Mouse (Mus musculus): ENCODE measurements at regions not wholly inside any gene's neighbourhood (a gene's known extent, or its start where the extent isn't known, plus 50 kb on each side); places are given as distances from the start of the nearest gene placed in this dataset.

GRCm38 (mm10) chr3:150109561-150109960 lies 1119.2 kb upstream of the Adgrl2 start:
- H3K4me1 ChIP-seq (replicated peaks) = no peaks in the 10 kb centered on the region
- no peaks in the 10 kb centered on the region for H3K9me3 ChIP-seq
- no peak overlapping the region for H3K4me3 ChIP-seq
- WGBS = 65% methylated on average over 5 of the region's 5 CpGs
- H3K36me3 ChIP-seq = no peaks in the 10 kb centered on the region
- H3K27me3 ChIP-seq = no peaks in the 10 kb centered on the region
- H3K27ac ChIP-seq (replicated peaks) = no peak overlapping the region
- no peak overlapping the region for H3K9ac ChIP-seq
- ATAC-seq (ENCODE audit: low read depth) = no peak
- no peak overlapping the region for H3K4me2 ChIP-seq

GRCm38 (mm10) chr3:150112231-150112630 lies 1121.9 kb upstream of the Adgrl2 start:
- Histone ChIP-seq H3K27me3 (no peaks in the 10 kb centered on the region), H3K4me1 (replicated peaks) (no peaks in the 10 kb centered on the region), H3K9me3 (no peaks in the 10 kb centered on the region), H3K9ac (no peak overlapping the region), H3K4me3 (no peak overlapping the region), H3K4me2 (no peak overlapping the region), H3K27ac (replicated peaks) (no peak overlapping the region), H3K36me3 (no peaks in the 10 kb centered on the region)
- no peak for ATAC-seq (ENCODE audit: low read depth)
- 90% methylated on average over 6 of the region's 6 CpGs for WGBS

- ATAC-seq (ENCODE audit: low read depth) = no peak
- 75% methylated on average over 3 of the region's 3 CpGs for WGBS
- Histone ChIP-seq H3K27ac (replicated peaks) (no peak overlapping the region), H3K9ac (no peak overlapping the region), H3K27me3 (no peaks in the 10 kb centered on the region), H3K4me3 (no peak overlapping the region), H3K4me1 (replicated peaks) (no peaks in the 10 kb centered on the region), H3K9me3 (no peaks in the 10 kb centered on the region), H3K36me3 (no peaks in the 10 kb centered on the region), H3K4me2 (no peak overlapping the region)
Observed at GRCm38 (mm10) chr3:150119866-150120265, 1129.5 kb upstream of the Adgrl2 start.

GRCm38 (mm10) chr3:150146635-150147034 lies 1156.3 kb upstream of the Adgrl2 start:
- Histone ChIP-seq H3K4me2 (no peak overlapping the region), H3K9me3 (no peaks in the 10 kb centered on the region), H3K4me1 (replicated peaks) (no peaks in the 10 kb centered on the region), H3K9ac (no peak overlapping the region), H3K4me3 (no peak overlapping the region), H3K27me3 (no peaks in the 10 kb centered on the region), H3K27ac (replicated peaks) (no peak overlapping the region), H3K36me3 (no peaks in the 10 kb centered on the region)
- 92% methylated on average over 1 of the region's 1 CpGs for WGBS
- no peak for ATAC-seq (ENCODE audit: low read depth)

- H3K9ac ChIP-seq = no peak overlapping the region
- WGBS = 79% methylated on average over 7 of the region's 7 CpGs
- no peaks in the 10 kb centered on the region for H3K9me3 ChIP-seq
- no peak overlapping the region for H3K4me3 ChIP-seq
- H3K4me2 ChIP-seq = no peak overlapping the region
- peaks cover 10% of the 10 kb centered on the region for H3K4me1 ChIP-seq (replicated peaks)
- no peak overlapping the region for H3K27ac ChIP-seq (replicated peaks)
- H3K36me3 ChIP-seq = no peaks in the 10 kb centered on the region
- ATAC-seq (ENCODE audit: low read depth) = no peak
- no peaks in the 10 kb centered on the region for H3K27me3 ChIP-seq
Observed at GRCm38 (mm10) chr3:150151152-150151822, 1160.9 kb upstream of the Adgrl2 start.

- no peaks in the 10 kb centered on the region for H3K27me3 ChIP-seq
- no peaks in the 10 kb centered on the region for H3K36me3 ChIP-seq
- WGBS = 88% methylated on average over 8 of the region's 8 CpGs
- no peak for ATAC-seq (ENCODE audit: low read depth)
- no peak overlapping the region for H3K27ac ChIP-seq (replicated peaks)
- H3K9ac ChIP-seq = no peak overlapping the region
- H3K4me3 ChIP-seq = no peak overlapping the region
- no peak overlapping the region for H3K4me2 ChIP-seq
- peaks cover 10% of the 10 kb centered on the region for H3K4me1 ChIP-seq (replicated peaks)
- H3K9me3 ChIP-seq = no peaks in the 10 kb centered on the region
Observed at GRCm38 (mm10) chr3:150151823-150152158, 1161.4 kb upstream of the Adgrl2 start.

GRCm38 (mm10) chr3:150152893-150153292 lies 1162.5 kb upstream of the Adgrl2 start:
- peak; percentile 32; the same call in 1 of the 2 replicates for ATAC-seq (ENCODE audit: low read depth)
- H3K9me3 ChIP-seq = no peaks in the 10 kb centered on the region
- WGBS = 43% methylated on average over 3 of the region's 3 CpGs

GRCm38 (mm10) chr3:150185807-150186206 lies 1195.5 kb upstream of the Adgrl2 start:
- 86% methylated on average over 2 of the region's 2 CpGs for WGBS
- no peaks in the 10 kb centered on the region for H3K9me3 ChIP-seq
- no peaks in the 10 kb centered on the region for H3K36me3 ChIP-seq
- no peak overlapping the region for H3K9ac ChIP-seq
- no peak overlapping the region for H3K4me3 ChIP-seq
- H3K27ac ChIP-seq (replicated peaks) = no peak overlapping the region
- no peak for ATAC-seq (ENCODE audit: low read depth)
- no peaks in the 10 kb centered on the region for H3K27me3 ChIP-seq
- no peaks in the 10 kb centered on the region for H3K4me1 ChIP-seq (replicated peaks)
- no peak overlapping the region for H3K4me2 ChIP-seq

More at GRCm38 (mm10) chr3:150152893-150153292, 1162.5 kb upstream of the Adgrl2 start:
- Histone ChIP-seq H3K4me3 (no peak overlapping the region), H3K4me2 (no peak overlapping the region), H3K4me1 (replicated peaks) (peaks cover 10% of the 10 kb centered on the region), H3K27ac (replicated peaks) (no peak overlapping the region), H3K27me3 (no peaks in the 10 kb centered on the region), H3K9ac (no peak overlapping the region), H3K36me3 (no peaks in the 10 kb centered on the region)

- no peak for ATAC-seq (ENCODE audit: low read depth)
- no peak overlapping the region for H3K9ac ChIP-seq
- no peak overlapping the region for H3K27ac ChIP-seq (replicated peaks)
- WGBS = 86% methylated on average over 4 of the region's 4 CpGs
- H3K4me3 ChIP-seq = no peak overlapping the region
- H3K4me2 ChIP-seq = no peak overlapping the region
- no peaks in the 10 kb centered on the region for H3K36me3 ChIP-seq
- H3K4me1 ChIP-seq (replicated peaks) = no peaks in the 10 kb centered on the region
- H3K27me3 ChIP-seq = no peaks in the 10 kb centered on the region
- H3K9me3 ChIP-seq = no peaks in the 10 kb centered on the region
Observed at GRCm38 (mm10) chr3:150193132-150193531, 1202.8 kb upstream of the Adgrl2 start.

GRCm38 (mm10) chr3:150198492-150198891 lies 1208.1 kb upstream of the Adgrl2 start:
- H3K36me3 ChIP-seq = no peaks in the 10 kb centered on the region
- H3K4me2 ChIP-seq = no peak overlapping the region
- H3K4me1 ChIP-seq (replicated peaks) = no peaks in the 10 kb centered on the region
- H3K9me3 ChIP-seq = no peaks in the 10 kb centered on the region
- H3K27me3 ChIP-seq = no peaks in the 10 kb centered on the region
- no peak overlapping the region for H3K9ac ChIP-seq
- WGBS = 81% methylated on average over 5 of the region's 5 CpGs
- H3K27ac ChIP-seq (replicated peaks) = no peak overlapping the region
- no peak overlapping the region for H3K4me3 ChIP-seq
- no peak for ATAC-seq (ENCODE audit: low read depth)

GRCm38 (mm10) chr3:150205902-150206301 lies 1215.5 kb upstream of the Adgrl2 start:
- Histone ChIP-seq H3K36me3 (no peaks in the 10 kb centered on the region), H3K4me2 (no peak overlapping the region)
- ATAC-seq (ENCODE audit: low read depth) = no peak

GRCm38 (mm10) chr3:150233279-150233678 lies 1204.4 kb upstream of the Adgrl4 start:
- ATAC-seq (ENCODE audit: low read depth) = no peak
- WGBS = 95% methylated on average over 2 of the region's 2 CpGs
- H3K27me3 ChIP-seq = no peaks in the 10 kb centered on the region
- H3K4me2 ChIP-seq = no peak overlapping the region
- no peaks in the 10 kb centered on the region for H3K9me3 ChIP-seq
- H3K4me1 ChIP-seq (replicated peaks) = no peaks in the 10 kb centered on the region
- no peak overlapping the region for H3K4me3 ChIP-seq
- H3K36me3 ChIP-seq = no peaks in the 10 kb centered on the region
- no peak overlapping the region for H3K9ac ChIP-seq
- H3K27ac ChIP-seq (replicated peaks) = no peak overlapping the region

More at GRCm38 (mm10) chr3:150205902-150206301, 1215.5 kb upstream of the Adgrl2 start:
- Histone ChIP-seq H3K4me3 (no peak overlapping the region), H3K9ac (no peak overlapping the region), H3K27ac (replicated peaks) (no peak overlapping the region), H3K9me3 (no peaks in the 10 kb centered on the region), H3K4me1 (replicated peaks) (no peaks in the 10 kb centered on the region), H3K27me3 (no peaks in the 10 kb centered on the region)

- Histone ChIP-seq H3K9me3 (no peaks in the 10 kb centered on the region), H3K9ac (no peak overlapping the region), H3K4me1 (replicated peaks) (no peaks in the 10 kb centered on the region), H3K36me3 (no peaks in the 10 kb centered on the region), H3K27ac (replicated peaks) (no peak overlapping the region), H3K4me3 (no peak overlapping the region), H3K27me3 (no peaks in the 10 kb centered on the region), H3K4me2 (no peak overlapping the region)
- 83% methylated on average over 7 of the region's 7 CpGs for WGBS
- no peak for ATAC-seq (ENCODE audit: low read depth)
Observed at GRCm38 (mm10) chr3:150236946-150237600, 1200.6 kb upstream of the Adgrl4 start.
